Mouse (Mus musculus) spleen, postnatal 36 days (tissue): Measurements from ENCODE around the gene Arhgap15.

Experiments
- DNase-seq, 2 experiments: peaks; one replicate each; pipeline ENCODE4 v3.0.0; 2022; ENCODE audit warnings: low spot score in 2 of 2, mixed read lengths in 1 of 2

The Arhgap15 gene

GRCm38 (mm10) chr2:44444938-44445337, 696.3 kb downstream of the Arhgap15 start:
- no peak for DNase-seq
